Mouse (Mus musculus) adipocyte (in vitro differentiated cells): Measurements from ENCODE around the gene Xylt2.
A peak's percentile ranks its signal among the peaks of the same experiment; 100 is the strongest.
"Not testable (repeated sequence)": the region's sequence is repeated elsewhere in the genome, so short reads cannot be mapped to it uniquely, and the experiment has no call there.

ENCODE experiments used
- DNase-seq: peaks from one replicate; pipeline ENCODE4 v3.0.0-alpha.2; 2016; ENCODE audit warnings: low spot score

Gene Xylt2

DNA sequence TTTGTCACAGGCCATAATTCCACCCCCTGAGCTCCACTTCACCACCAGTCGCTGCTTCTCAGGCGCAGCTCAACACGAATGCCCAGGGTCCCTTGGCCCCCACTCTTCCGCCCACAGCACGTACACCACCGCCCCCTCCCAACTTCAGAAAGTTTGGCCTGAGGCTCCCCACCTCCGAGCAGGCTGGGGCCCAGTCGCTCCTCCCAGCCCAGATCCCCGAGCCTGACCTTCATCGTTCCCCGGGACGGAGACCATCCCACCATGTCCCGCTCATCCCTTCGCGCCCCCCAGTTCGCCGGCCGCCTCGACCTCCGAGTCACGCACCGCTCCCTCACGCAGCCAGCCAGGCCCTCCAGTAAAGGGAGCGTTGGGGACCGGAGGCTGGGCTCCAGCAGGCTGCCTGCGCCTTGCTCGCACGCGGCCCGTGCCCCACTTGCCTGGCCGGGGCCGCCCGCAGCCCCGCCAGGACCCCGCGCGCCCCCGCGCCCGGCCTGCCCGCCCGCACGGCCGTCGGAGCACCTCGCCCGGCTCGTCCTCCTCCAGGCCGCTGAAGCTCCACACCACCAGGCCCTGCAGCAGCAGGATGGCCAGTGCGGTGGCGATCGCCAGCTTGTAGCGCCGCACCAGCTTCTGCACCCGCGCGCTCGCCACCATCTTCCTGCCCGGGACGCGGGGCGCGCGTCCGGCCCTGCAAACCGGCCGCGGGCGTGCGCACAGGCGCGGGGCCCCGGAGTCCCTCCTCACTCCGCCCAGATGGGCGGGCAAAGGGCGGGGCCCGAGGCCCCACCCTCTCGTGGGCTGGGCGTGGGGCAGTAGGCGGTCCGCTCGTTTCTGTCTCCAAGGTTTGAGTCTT, at the start of gene Xylt2:
TSS of gene Xylt2 (minus strand) at position 762 of the 853 bp plus-strand sequence.
- DNase-seq: peak; percentile 87

GRCm38 (mm10) chr11:94719216-94719615, 41.9 kb upstream of the Xylt2 start:
- no peak for DNase-seq

DNA sequence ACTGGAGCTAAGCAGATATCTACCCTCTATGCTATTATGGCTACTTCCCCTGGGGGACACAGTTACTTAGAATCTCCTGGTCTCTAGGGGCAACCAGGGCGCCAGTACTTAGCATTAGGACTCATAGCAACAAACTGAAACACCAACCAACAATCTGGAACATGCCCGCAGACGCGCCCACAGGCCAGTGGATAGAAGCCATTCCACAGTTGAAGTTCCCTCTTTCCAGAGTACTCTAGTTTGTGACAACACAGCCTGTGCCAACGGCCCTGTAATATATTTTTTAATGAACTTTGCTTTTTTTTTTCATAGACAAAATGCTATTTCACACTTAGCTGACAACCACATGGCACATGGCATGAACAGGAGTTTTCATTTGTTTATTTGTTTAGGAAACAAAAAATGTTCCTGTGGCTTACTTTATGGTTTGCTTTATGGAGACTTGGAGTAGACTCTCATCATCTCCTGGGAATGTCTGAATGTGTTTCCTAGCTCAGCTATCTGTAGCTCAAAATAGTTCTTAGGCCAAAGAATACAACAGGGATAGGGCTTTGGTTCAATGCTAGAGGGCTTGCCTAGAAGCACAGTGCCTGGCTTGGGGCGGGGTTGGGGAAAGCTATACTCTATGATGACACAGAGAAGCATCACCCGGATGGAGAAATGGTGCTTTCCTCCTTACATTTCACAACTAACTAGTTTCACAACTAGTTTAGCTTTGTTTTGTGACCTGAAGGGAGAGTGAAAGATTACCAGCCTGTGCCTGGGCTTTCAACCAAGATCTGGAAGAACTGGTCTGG, 41.0 kb upstream of the Xylt2 start:
- DNase-seq: peak; percentile 16

GRCm38 (mm10) chr11:94717239-94717638, 39.9 kb upstream of the Xylt2 start:
- no peak for DNase-seq

DNA sequence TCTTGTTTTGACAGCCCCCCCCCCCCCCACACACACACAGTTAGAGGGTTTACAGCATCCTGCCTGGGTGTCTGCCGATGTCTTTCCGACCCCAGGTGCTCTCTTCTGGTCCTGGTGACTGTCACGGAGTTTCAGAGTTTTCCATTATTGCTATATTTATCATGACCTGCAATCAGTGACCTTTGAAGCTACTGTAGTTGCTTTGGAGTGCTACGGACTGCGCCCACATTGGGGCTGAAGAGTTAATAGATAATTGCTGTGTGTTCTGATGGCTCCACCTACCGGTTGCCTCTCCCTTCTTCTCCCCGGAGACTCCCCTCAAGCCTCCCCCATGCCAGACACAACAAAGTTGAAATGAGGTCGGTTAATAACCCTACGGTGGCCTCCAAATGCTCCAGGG, 39.4 kb upstream of the Xylt2 start:
- no peak for DNase-seq

DNA sequence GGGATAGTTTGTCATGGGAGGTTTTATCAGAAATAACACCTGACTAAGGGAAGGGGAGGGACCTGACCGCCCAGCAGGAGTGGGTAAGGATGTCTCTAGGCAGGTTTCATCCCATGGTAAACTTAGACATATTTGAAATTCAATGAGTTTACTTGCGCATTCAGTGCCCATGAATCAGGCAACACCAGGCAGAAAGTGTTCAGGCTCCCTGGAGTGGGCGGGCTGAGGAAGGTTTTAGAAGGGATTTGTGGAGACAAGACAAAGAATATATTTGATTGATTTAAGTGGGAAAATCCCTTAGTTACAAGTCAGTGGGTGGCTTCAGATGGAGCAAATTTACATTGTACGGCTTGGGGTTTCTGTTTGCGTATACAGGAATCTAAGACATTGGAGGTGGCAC, 38.3 kb upstream of the Xylt2 start:
- DNase-seq: no peak

- DNase-seq: no peak
These were observed 36.0 kb upstream of the Xylt2 start for GRCm38 (mm10) chr11:94713246-94713860.

GRCm38 (mm10) chr11:94704472-94704871, 27.2 kb upstream of the Xylt2 start, which contains the start of gene Gm11541:
TSS of gene Gm11541 (minus strand) at chr11:94704499.
- no peak for DNase-seq

- DNase-seq: no peak
These were observed 26.7 kb upstream of the Xylt2 start for GRCm38 (mm10) chr11:94704020-94704419.

GRCm38 (mm10) chr11:94702216-94702610, 24.9 kb upstream of the Xylt2 start:
- peak; percentile 35 for DNase-seq

- DNase-seq: no peak
These were observed 24.3 kb upstream of the Xylt2 start for GRCm38 (mm10) chr11:94701401-94702215.

- DNase-seq: no peak
These were observed 22.1 kb upstream of the Xylt2 start for GRCm38 (mm10) chr11:94699399-94699798.

- no peak for DNase-seq
These were observed 20.6 kb upstream of the Xylt2 start for GRCm38 (mm10) chr11:94697703-94698464.

DNA sequence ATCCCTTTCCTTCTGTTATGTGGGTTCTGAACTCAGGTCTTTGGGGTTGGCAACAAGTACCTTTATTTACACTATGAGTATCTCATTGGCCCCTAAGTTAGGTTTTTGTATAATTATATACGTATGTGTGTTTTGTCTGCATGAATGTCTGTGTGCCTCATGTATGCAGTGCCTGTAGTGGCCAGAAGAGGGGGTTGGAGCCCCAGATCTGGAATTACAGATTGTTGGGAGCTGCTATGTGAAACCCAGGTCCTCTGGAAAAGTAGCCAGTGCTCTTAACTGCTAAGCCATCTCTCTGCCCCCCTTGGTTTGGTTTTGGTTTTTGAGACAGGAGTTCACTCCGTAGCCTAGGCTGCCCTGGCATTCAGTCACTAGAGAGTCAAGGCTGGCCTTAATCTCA, 19.8 kb upstream of the Xylt2 start:
- DNase-seq: no peak

DNA sequence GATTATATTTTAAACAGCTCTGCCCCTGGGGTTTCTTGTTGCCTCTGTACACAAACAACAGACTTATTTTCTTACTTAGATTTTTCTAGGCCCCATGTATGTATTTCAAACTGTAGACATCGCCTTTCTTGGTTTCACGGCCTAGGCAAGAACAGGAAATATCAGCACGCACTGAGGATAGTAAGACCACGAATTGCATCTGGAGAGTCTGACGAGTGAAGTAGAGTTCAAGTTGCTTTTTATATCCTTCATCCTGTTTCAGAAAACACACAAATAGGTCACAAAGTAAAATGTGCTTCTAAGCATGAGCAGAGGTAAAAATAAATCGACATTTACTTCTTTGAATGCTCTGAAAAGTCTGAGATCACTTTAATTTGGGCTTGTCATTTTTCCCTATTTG, 18.2 kb upstream of the Xylt2 start:
- no peak for DNase-seq

GRCm38 (mm10) chr11:94692502-94692901, 15.2 kb upstream of the Xylt2 start:
- not testable (repeated sequence) for DNase-seq

DNA sequence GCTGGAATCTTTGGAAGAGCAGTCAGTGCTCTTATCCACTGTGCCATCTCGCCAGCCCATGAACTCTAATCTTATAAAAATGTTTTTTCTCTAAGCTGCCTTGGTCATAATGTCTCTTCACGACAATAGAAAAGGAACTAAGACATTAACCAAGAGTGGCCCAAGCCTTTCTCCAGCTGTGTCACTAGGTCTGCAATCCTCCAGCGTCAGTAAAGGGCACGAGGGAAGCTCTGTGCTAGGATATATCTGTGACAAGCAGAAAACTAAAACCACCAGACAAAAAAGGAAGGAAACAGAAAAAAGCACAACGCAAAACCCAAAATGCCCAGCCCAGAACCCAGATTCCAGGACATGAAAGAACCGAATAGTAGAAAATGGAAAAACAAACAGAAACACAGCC, 9.9 kb upstream of the Xylt2 start:
- no peak for DNase-seq

DNA sequence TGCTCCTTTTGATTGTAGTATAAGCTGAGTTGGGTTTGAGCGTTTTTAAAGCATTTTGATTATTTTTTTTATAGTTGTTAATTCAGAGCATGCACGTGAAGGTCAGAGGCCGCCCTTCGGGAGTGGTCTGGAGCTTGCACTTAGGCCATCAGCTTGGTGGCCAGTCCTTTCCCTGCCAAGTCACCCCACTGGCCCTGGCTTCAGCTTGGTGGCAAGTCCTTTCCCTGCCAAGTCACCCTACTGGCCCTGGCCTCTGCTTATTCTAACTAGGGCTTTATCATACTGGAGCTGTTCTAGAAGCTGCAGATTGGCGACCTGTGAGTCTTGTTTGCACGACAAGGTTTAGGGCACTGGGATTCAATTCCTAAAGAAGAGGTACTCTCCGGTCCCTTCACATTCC, 5.1 kb upstream of the Xylt2 start:
- no peak for DNase-seq

- DNase-seq: no peak
These were observed 4.3 kb upstream of the Xylt2 start for GRCm38 (mm10) chr11:94681640-94682039.

- DNase-seq: no peak
These were observed 3.3 kb upstream of the Xylt2 start for GRCm38 (mm10) chr11:94680639-94681038.

GRCm38 (mm10) chr11:94677607-94678145, 361 bp upstream of the Xylt2 start:
- no peak for DNase-seq
